Mouse (Mus musculus) MEL (cell line): ENCODE data around the gene Cdc42bpa. TPM values are rescaled to one million over a fixed set of nuclear protein-coding genes. Genes with fewer than 3 reads are reported as not detected.

Experiments used
- DNase-seq: peaks from one replicate; pipeline ENCODE4 v3.0.0; 2011; ENCODE audit warnings: low read depth, low spot score
- H3K27ac ChIP-seq: 2 replicates; pipeline ENCODE4 v1.5.1; 2012; ENCODE audit warnings: low read depth, mild to moderate bottlenecking, control low read depth, low read length, moderate library complexity; ENCODE audit not compliant: control insufficient read depth
- H3K27me3 ChIP-seq, 2 experiments: fragments of 150-350 bp in 1 of 2; sonication (generic) in 1 of 2; 2 replicates each; pipeline ENCODE4 v1.6.1; 2012; ENCODE audit warnings: low read length in 2 of 2, mild to moderate bottlenecking in 2 of 2, improper control_type of control experiment in 1 of 2, moderate library complexity in 1 of 2; ENCODE audit not compliant: insufficient read depth in 2 of 2, control insufficient read depth in 1 of 2
- H3K36me3 ChIP-seq, 2 experiments: 2 replicates each; pipeline ENCODE4 v1.6.1; 2012 to 2014; ENCODE audit warnings: low read length in 2 of 2, improper control_type of control experiment in 1 of 2, inconsistent platforms in 1 of 2, mild to moderate bottlenecking in 1 of 2; ENCODE audit not compliant: insufficient read depth in 2 of 2, control insufficient read depth in 1 of 2
- H3K4me1 ChIP-seq, 2 experiments: fragments of 150-350 bp in 1 of 2; sonication (generic) in 1 of 2; 2 replicates each; pipeline ENCODE4 v1.6.1; 2012; ENCODE audit warnings: low read length in 2 of 2, improper control_type of control experiment in 1 of 2, mild to moderate bottlenecking in 1 of 2; ENCODE audit not compliant: insufficient read depth in 2 of 2, control insufficient read depth in 1 of 2
- H3K4me3 ChIP-seq, 2 experiments: fragments of 150-350 bp in 1 of 2; sonication (generic) in 1 of 2; 2 replicates each; pipeline ENCODE4 v1.5.1; 2012; ENCODE audit warnings: low read depth in 2 of 2, low read length in 2 of 2, mild to moderate bottlenecking in 2 of 2, moderate library complexity in 2 of 2, control low read depth in 1 of 2, improper control_type of control experiment in 1 of 2; ENCODE audit not compliant: control insufficient read depth in 1 of 2, insufficient read depth in 1 of 2
- H3K79me2 ChIP-seq: 2 replicates; pipeline ENCODE4 v1.6.1; 2012; ENCODE audit warnings: mild to moderate bottlenecking, low read length, moderate library complexity; ENCODE audit not compliant: control insufficient read depth, poor library complexity, insufficient read depth
- H3K9ac ChIP-seq: 2 replicates; pipeline ENCODE4 v1.6.1; 2012; ENCODE audit warnings: low read depth, mild to moderate bottlenecking, control low read depth, low read length, moderate library complexity; ENCODE audit not compliant: control insufficient read depth, poor library complexity, severe bottlenecking
- H3K9me3 ChIP-seq: fragments of 150-350 bp; sonication (generic); replicated peaks from 2 replicates; pipeline ENCODE4 v1.6.1; 2012; ENCODE audit warnings: mild to moderate bottlenecking, low read length, improper control_type of control experiment, moderate library complexity; ENCODE audit not compliant: insufficient read depth
- BHLHE40 ChIP-seq: IDR thresholded peaks from 2 replicates; pipeline ENCODE4 v1.6.1; 2012; ENCODE audit warnings: low read depth, mild to moderate bottlenecking, inconsistent platforms, low read length, improper control_type of control experiment, borderline replicate concordance
- CHD1 ChIP-seq: IDR thresholded peaks from 2 replicates; pipeline ENCODE4 v1.6.1; 2012; ENCODE audit warnings: low read depth, mild to moderate bottlenecking, inconsistent platforms, low read length, improper control_type of control experiment
- CHD2 ChIP-seq: IDR thresholded peaks from 2 replicates; pipeline ENCODE4 v1.6.1; 2011; ENCODE audit warnings: low read length, improper control_type of control experiment
- CTCF ChIP-seq, 3 experiments: IDR thresholded peaks in 2 of 3; conservative IDR thresholded peaks in 1 of 3; 2 replicates each; pipeline ENCODE4 v1.5.1; 2011 to 2012; ENCODE audit warnings: low read length in 3 of 3, low read depth in 2 of 3, mild to moderate bottlenecking in 2 of 3, improper control_type of control experiment in 1 of 3, inconsistent platforms in 1 of 3, mixed read lengths in 1 of 3, moderate library complexity in 1 of 3; ENCODE audit not compliant: control insufficient read depth in 1 of 3, insufficient read depth in 1 of 3, poor library complexity in 1 of 3, severe bottlenecking in 1 of 3
- E2F4 ChIP-seq: IDR thresholded peaks from 2 replicates; pipeline ENCODE4 v1.6.1; 2011; ENCODE audit warnings: low read depth, low read length, improper control_type of control experiment, borderline replicate concordance
- ELF1 ChIP-seq: IDR thresholded peaks from 2 replicates; pipeline ENCODE4 v1.6.1; 2014; ENCODE audit warnings: low read depth, mild to moderate bottlenecking, inconsistent platforms, low read length, improper control_type of control experiment, moderate library complexity
- EP300 ChIP-seq, 2 experiments: IDR thresholded peaks; 2 replicates each; pipeline ENCODE4 v1.6.1; 2011; ENCODE audit warnings: improper control_type of control experiment in 2 of 2, low read length in 2 of 2, low read depth in 1 of 2, mild to moderate bottlenecking in 1 of 2
- ETS1 ChIP-seq: IDR thresholded peaks from 2 replicates; pipeline ENCODE4 v1.6.1; 2012; ENCODE audit warnings: low read depth, mild to moderate bottlenecking, inconsistent platforms, low read length, improper control_type of control experiment, moderate library complexity
- GATA1 ChIP-seq: IDR thresholded peaks from 2 replicates; pipeline ENCODE4 v1.6.1; 2011; ENCODE audit warnings: low read depth, low read length, improper control_type of control experiment
- HCFC1 ChIP-seq: IDR thresholded peaks from 2 replicates; pipeline ENCODE4 v1.6.1; 2012; ENCODE audit warnings: low read depth, mild to moderate bottlenecking, inconsistent platforms, low read length, improper control_type of control experiment, moderate library complexity
- JUND ChIP-seq: IDR thresholded peaks from 2 replicates; pipeline ENCODE4 v1.6.1; 2011; ENCODE audit warnings: low read depth, mild to moderate bottlenecking, improper control_type of control experiment, low read length
- KAT2A ChIP-seq: conservative IDR thresholded peaks from 2 replicates; pipeline ENCODE4 v1.6.1; 2012; ENCODE audit warnings: low read depth, low read length, improper control_type of control experiment, inconsistent platforms
- MAX ChIP-seq: IDR thresholded peaks from 2 replicates; pipeline ENCODE4 v1.6.1; 2011; ENCODE audit warnings: low read length, improper control_type of control experiment
- MXI1 ChIP-seq: IDR thresholded peaks from 2 replicates; pipeline ENCODE4 v1.6.1; 2011; ENCODE audit warnings: mild to moderate bottlenecking, low read depth, low read length, improper control_type of control experiment
- MYB ChIP-seq: IDR thresholded peaks from 2 replicates; pipeline ENCODE4 v1.6.1; 2011; ENCODE audit warnings: mild to moderate bottlenecking, low read depth, low read length, improper control_type of control experiment
- MYC ChIP-seq: IDR thresholded peaks from 2 replicates; pipeline ENCODE4 v1.6.1; 2011; ENCODE audit warnings: low read depth, mild to moderate bottlenecking, low read length, improper control_type of control experiment, moderate library complexity
- NELFE ChIP-seq: IDR thresholded peaks from 2 replicates; pipeline ENCODE4 v1.6.1; 2011; ENCODE audit warnings: low read depth, low read length, improper control_type of control experiment
- NRF1 ChIP-seq: IDR thresholded peaks from 2 replicates; pipeline ENCODE4 v1.6.1; 2014; ENCODE audit warnings: low read depth, mild to moderate bottlenecking, inconsistent platforms, low read length, improper control_type of control experiment, moderate library complexity; ENCODE audit not compliant: poor library complexity, insufficient read depth, severe bottlenecking
- POLR2A ChIP-seq, 2 experiments: IDR thresholded peaks; 2 replicates each; pipeline ENCODE4 v1.6.1; 2011 to 2012; ENCODE audit warnings: low read length in 2 of 2, mild to moderate bottlenecking in 2 of 2, control low read depth in 1 of 2, improper control_type of control experiment in 1 of 2, low read depth in 1 of 2, moderate library complexity in 1 of 2; ENCODE audit not compliant: control insufficient read depth in 1 of 2, insufficient read depth in 1 of 2, poor library complexity in 1 of 2
- POLR2AphosphoS5 ChIP-seq: IDR thresholded peaks from 2 replicates; pipeline ENCODE4 v1.6.1; 2012; ENCODE audit warnings: low read depth, borderline replicate concordance, mild to moderate bottlenecking, inconsistent platforms, low read length, moderate library complexity, mixed read lengths
- RAD21 ChIP-seq: IDR thresholded peaks from 2 replicates; pipeline ENCODE4 v1.6.1; 2011; ENCODE audit warnings: mild to moderate bottlenecking, low read depth, low read length, improper control_type of control experiment
- RCOR1 ChIP-seq: IDR thresholded peaks from 2 replicates; pipeline ENCODE4 v1.6.1; 2012; ENCODE audit warnings: low read depth, mild to moderate bottlenecking, inconsistent platforms, low read length, improper control_type of control experiment
- SIN3A ChIP-seq: IDR thresholded peaks from 2 replicates; pipeline ENCODE4 v1.6.1; 2012; ENCODE audit warnings: low read length, improper control_type of control experiment, inconsistent platforms
- SMC3 ChIP-seq: IDR thresholded peaks from 2 replicates; pipeline ENCODE4 v1.6.1; 2011; ENCODE audit warnings: low read depth, low read length, improper control_type of control experiment
- TAL1 ChIP-seq: IDR thresholded peaks from 2 replicates; pipeline ENCODE4 v1.6.1; 2012; ENCODE audit warnings: mild to moderate bottlenecking, inconsistent platforms, low read length, moderate library complexity, mixed read lengths
- TBP ChIP-seq: IDR thresholded peaks from 2 replicates; pipeline ENCODE4 v1.8.0; 2011; ENCODE audit warnings: low read depth, low read length, improper control_type of control experiment
- TCF12 ChIP-seq: IDR thresholded peaks from 2 replicates; pipeline ENCODE4 v1.6.1; 2014; ENCODE audit warnings: low read depth, mild to moderate bottlenecking, inconsistent platforms, low read length, improper control_type of control experiment, moderate library complexity
- UBTF ChIP-seq: IDR thresholded peaks from 2 replicates; pipeline ENCODE4 v1.6.1; 2012; ENCODE audit warnings: low read depth, mild to moderate bottlenecking, inconsistent platforms, low read length, improper control_type of control experiment, moderate library complexity, borderline replicate concordance; ENCODE audit not compliant: insufficient read depth
- USF1 ChIP-seq: IDR thresholded peaks from 2 replicates; pipeline ENCODE4 v1.6.1; 2014; ENCODE audit warnings: low read depth, mild to moderate bottlenecking, inconsistent platforms, low read length, improper control_type of control experiment, moderate library complexity
- ZC3H11A ChIP-seq: IDR thresholded peaks from 2 replicates; pipeline ENCODE4 v1.6.1; 2012; ENCODE audit warnings: low read depth, mild to moderate bottlenecking, inconsistent platforms, low read length, improper control_type of control experiment
- ZMIZ1 ChIP-seq: IDR thresholded peaks from 2 replicates; pipeline ENCODE4 v1.6.1; 2012; ENCODE audit warnings: low read depth, mild to moderate bottlenecking, inconsistent platforms, low read length, improper control_type of control experiment, moderate library complexity
- ZNF384 ChIP-seq: IDR thresholded peaks from 2 replicates; pipeline ENCODE4 v1.6.1; 2012; ENCODE audit warnings: low read depth, mild to moderate bottlenecking, inconsistent platforms, low read length, improper control_type of control experiment
- polyA plus RNA-seq, 2 experiments: library from polyadenylated mRNA; stranded (reverse) in 1 of 2; unstranded in 1 of 2; fragments of >175 nt in 1 of 2; fragments of >200 nt in 1 of 2; gene quantifications; 2 replicates each; pipeline versions ENCODE4 v1.2.1 to v1.2.4; 2012; ENCODE audit warnings: low replicate concordance in 2 of 2, low read depth in 1 of 2; ENCODE audit not compliant: insufficient read length in 2 of 2, insufficient read depth in 1 of 2, missing spikeins in 1 of 2
- total RNA-seq: library from RNA; depleted of rRNA; stranded (reverse); fragments of 300-350 nt; gene quantifications from 2 replicates; pipeline ENCODE4 v1.2.3, GENCODE M21; 2012

Cdc42bpa gene
- total and polyA plus RNA-seq, 3 experiments = 7.7 to 14.6 TPM; not detected in 1

DNA sequence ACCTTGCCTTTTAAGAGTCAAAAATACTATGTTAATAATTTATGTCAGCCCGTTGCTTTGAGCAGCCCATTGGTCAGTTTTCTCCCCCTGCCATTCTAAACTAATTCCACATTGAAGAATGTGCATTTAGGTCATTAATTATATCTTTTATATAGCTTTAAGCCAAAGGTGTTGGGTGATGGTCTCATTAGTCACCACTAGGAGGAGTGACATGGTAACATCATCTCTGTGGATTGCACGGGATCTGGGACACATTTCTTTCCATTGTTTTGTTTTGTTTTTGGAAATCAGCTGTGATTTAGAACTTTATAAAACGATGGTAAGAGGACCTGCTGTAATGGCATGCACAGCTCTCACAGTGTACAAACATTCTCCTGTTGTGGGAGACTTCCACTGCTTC is 171.1 kb downstream of the Cdc42bpa start (continued):
- no peak for TF ChIP-seq POLR2A (IDR thresholded peaks at IDR 0.05; ENCODE audit: control insufficient read depth in 1 of 2, insufficient read depth in 1 of 2, low read depth in 1 of 2, low read length in 2 of 2, poor library complexity in 1 of 2)
- no peak for TF ChIP-seq ZMIZ1
- no peak for TF ChIP-seq SIN3A
- TF ChIP-seq MXI1 = no peak
- TF ChIP-seq USF1 = no peak
- TF ChIP-seq RAD21 = peak; percentile 16
- no peak for TF ChIP-seq KAT2A
- 0 out of 2 replicates have a peak, but pooled peaks have one; percentile 42 for TF ChIP-seq MYC
- no peak for TF ChIP-seq NELFE
- no peak for TF ChIP-seq UBTF
- 0 out of 2 replicates have a peak, but pooled peaks have one; percentile 1 for TF ChIP-seq HCFC1
- TF ChIP-seq BHLHE40 = peak; percentile 21; the same call in 1 of the 2 replicates
- TF ChIP-seq E2F4 = no peak
- TF ChIP-seq ETS1 = 0 out of 2 replicates have a peak, but pooled peaks have one; percentile 16
- TF ChIP-seq TCF12 = 0 out of 2 replicates have a peak, but pooled peaks have one; percentile 22
- no peak for TF ChIP-seq CHD1
- TF ChIP-seq CTCF (IDR thresholded peaks at IDR 0.05 in 2 of 3, conservative IDR thresholded peaks at IDR 0.05 in 1 of 3; ENCODE audit: control insufficient read depth in 1 of 3, insufficient read depth in 1 of 3, low read depth in 2 of 3, low read length in 3 of 3, poor library complexity in 1 of 3, severe bottlenecking in 1 of 3) = peak in 2 of 3 experiments; percentile 58 to 60; a peak in 4 of 6 replicates
- TF ChIP-seq NRF1 = no peak
- TF ChIP-seq SMC3 = peak; percentile 36

DNA sequence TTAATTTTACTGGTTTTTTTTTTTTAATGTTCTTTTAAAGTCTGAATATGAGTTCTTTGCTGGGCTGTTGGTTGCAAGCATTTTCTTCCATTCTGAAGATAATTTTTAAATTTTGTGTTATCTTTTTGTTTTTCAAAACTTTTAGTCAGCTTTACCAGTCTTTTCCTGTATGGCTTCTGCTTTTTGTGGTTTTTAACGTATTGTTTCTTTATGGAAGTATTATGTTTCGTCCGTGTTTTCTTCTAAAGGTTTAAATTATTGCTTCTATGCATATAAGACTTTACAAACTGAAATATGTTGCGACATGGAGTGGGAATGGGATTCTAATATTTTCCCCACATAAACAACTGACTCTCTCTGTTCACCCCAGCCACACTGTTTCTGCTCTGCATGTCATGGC is 171.9 kb downstream of the Cdc42bpa start:
- Histone ChIP-seq H3K27ac (peak overlapping the region; percentile 94), H3K27me3 (no peaks in the 10 kb centered on the region), H3K36me3 (peaks cover 3 to 44% of the 10 kb centered on the region in 2 experiments; a peak in 3 of 4 replicates), H3K9me3 (no peaks in the 10 kb centered on the region), H3K9ac (peak overlapping the region; percentile 54), H3K4me1 (peaks cover 32 to 42% of the 10 kb centered on the region in 2 experiments), H3K79me2 (no peaks in the 10 kb centered on the region; the same call in 1 of the 2 replicates), H3K4me3 (peak overlapping the region; percentile 37 to 43)
- DNase-seq = peak; percentile 76
- no peak for TF ChIP-seq CTCF (IDR thresholded peaks at IDR 0.05 in 2 of 3, conservative IDR thresholded peaks at IDR 0.05 in 1 of 3; ENCODE audit: control insufficient read depth in 1 of 3, insufficient read depth in 1 of 3, low read depth in 2 of 3, low read length in 3 of 3, poor library complexity in 1 of 3, severe bottlenecking in 1 of 3)
- peak; percentile 79; the same call in 1 of the 2 replicates for TF ChIP-seq RCOR1
- TF ChIP-seq JUND = no peak
- TF ChIP-seq UBTF = no peak
- TF ChIP-seq MYB = peak; percentile 87
- no peak for TF ChIP-seq ZC3H11A
- no peak for TF ChIP-seq ELF1
- TF ChIP-seq MAX = no peak
- no peak for TF ChIP-seq KAT2A
- TF ChIP-seq EP300 (IDR thresholded peaks at IDR 0.05; ENCODE audit: low read depth in 1 of 2, low read length in 2 of 2) = peak; percentile 95 to 98
- no peak for TF ChIP-seq POLR2A (IDR thresholded peaks at IDR 0.05; ENCODE audit: control insufficient read depth in 1 of 2, insufficient read depth in 1 of 2, low read depth in 1 of 2, low read length in 2 of 2, poor library complexity in 1 of 2)
- no peak for TF ChIP-seq CHD1
- TF ChIP-seq MYC = peak; percentile 68; the same call in 1 of the 2 replicates
- TF ChIP-seq POLR2AphosphoS5 = no peak
- TF ChIP-seq ZNF384 = peak; percentile 80
- TF ChIP-seq BHLHE40 = no peak
- TF ChIP-seq GATA1 = peak; percentile 96
- no peak for TF ChIP-seq MXI1
- no peak for TF ChIP-seq TAL1
- peak; percentile 19; the same call in 1 of the 2 replicates for TF ChIP-seq HCFC1
- no peak for TF ChIP-seq TBP
- TF ChIP-seq E2F4 = no peak
- TF ChIP-seq ZMIZ1 = no peak
- peak; percentile 85 for TF ChIP-seq TCF12
- TF ChIP-seq CHD2 = no peak
